Mouse (Mus musculus) testis, adult 2 months (tissue): ENCODE results near the gene Olfr821.

Experiments
- CTCF ChIP-seq: fragments of 200-500 bp; IDR thresholded peaks from 2 replicates; pipeline ENCODE4 v1.5.1; 2012; ENCODE audit warnings: low read depth, mild to moderate bottlenecking, inconsistent platforms, low read length, moderate library complexity; ENCODE audit not compliant: control insufficient read depth, insufficient read depth, insufficient replicate concordance
- POLR2A ChIP-seq: fragments of 200-500 bp; IDR thresholded peaks from 2 replicates; pipeline ENCODE4 v1.6.1; 2012; ENCODE audit warnings: low read depth, mild to moderate bottlenecking, inconsistent platforms, low read length, moderate library complexity; ENCODE audit not compliant: control insufficient read depth

DNA sequence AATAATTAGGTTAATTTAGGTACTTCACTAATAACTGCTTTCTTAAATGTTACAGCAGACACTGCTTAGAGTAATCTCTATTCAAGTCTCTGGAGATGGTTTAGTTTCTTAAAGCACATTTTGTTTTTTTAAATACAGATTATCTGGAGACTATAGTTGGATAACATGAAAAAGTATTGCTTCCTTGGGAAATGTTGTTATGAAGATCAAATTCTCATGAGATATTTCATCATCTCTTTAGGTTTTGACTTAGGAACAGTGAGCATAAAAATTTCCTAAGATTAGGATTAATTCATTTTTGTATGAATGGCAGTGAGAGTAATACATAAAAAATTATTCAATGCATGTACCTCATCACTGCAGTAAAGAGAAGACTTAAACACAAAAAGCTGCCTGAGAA, 40.8 kb downstream of the Olfr821 start, which contains the start of gene Olfr822:
- TF ChIP-seq POLR2A: no peak
- no peak for TF ChIP-seq CTCF
